Mouse (Mus musculus) gastrocnemius, postnatal 4 days (tissue): ENCODE results near the gene Myh9. TPM values are rescaled to one million over a fixed set of nuclear protein-coding genes. Genes with fewer than 3 reads are reported as not detected.
"Not testable (repeated sequence)": the region's sequence is repeated elsewhere in the genome, so short reads cannot be mapped to it uniquely, and the experiment has no call there.

Source experiments
- DNase-seq, 2 experiments: peaks; one replicate each; pipeline ENCODE4 v3.0.0; 2021 to 2022; ENCODE audit warnings: low spot score in 2 of 2, mixed read lengths in 2 of 2
- total RNA-seq, 2 experiments: library from RNA; stranded (reverse); gene quantifications; 2 replicates each; pipeline ENCODE4 v1.2.3; 2021

Myh9 gene
- total RNA-seq, 2 experiments from 2014 or later = 171 to 187 TPM

GRCm38 (mm10) chr15:77727745-77728144 is 114.2 kb downstream of the Myh9 start:
- not testable (repeated sequence) for DNase-seq

GRCm38 (mm10) chr15:77727139-77727538 is 114.8 kb downstream of the Myh9 start:
- DNase-seq = not testable (repeated sequence)

GRCm38 (mm10) chr15:77725393-77726020 is 116.5 kb downstream of the Myh9 start:
- DNase-seq = not testable (repeated sequence)

DNA sequence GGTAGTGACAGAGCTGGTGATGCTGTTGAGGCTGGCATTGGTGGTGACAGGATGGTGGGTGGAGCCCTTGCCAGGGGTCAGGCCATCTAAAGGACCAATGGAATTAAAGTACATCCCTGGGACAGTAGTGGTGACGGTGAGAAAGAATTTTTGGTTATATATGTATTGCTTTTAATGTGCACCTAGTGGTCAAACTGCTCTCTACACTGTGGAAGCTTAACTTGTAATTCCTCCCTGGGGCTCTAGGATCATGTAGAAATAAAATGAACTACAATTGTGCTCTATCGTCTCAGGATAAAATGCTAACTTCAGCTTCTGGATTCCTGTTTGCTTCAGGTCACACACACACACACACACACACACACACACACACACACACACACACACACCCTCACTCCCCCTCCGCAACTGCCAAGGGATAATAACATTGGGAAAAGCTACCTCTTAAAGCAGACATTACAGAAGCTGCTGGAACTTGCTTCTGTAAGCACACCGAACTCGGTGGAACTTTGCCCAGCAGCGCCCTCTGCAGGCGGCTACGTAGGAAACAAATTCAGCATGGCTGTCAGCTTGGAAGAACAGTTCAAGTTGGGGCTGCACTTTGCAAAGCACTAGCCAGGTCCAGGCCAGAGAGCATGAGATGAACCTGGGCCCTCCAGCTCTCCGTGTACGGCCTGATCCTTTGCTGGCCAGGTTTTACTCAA is 117.6 kb downstream of the Myh9 start:
- DNase-seq = not testable (repeated sequence)

DNA sequence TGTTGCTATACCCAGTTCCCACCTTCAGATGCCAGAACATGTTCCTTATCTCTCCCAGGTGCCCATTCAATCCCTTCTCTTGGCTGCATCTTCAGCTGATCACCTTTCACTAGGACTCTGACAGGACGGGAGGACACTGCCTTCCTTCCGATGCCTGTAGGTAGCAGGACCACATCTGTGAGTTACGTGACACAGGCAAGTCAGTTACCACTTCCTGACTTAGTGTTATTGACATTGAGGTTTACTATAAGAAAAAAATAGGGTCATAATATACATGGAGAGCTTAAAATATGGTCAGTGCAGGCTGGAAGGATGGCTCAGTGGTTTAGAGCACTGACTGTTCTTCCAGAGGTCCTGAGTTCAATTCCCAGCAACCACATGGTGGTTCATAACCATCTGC is 120.5 kb downstream of the Myh9 start:
- DNase-seq = not testable (repeated sequence)

DNA sequence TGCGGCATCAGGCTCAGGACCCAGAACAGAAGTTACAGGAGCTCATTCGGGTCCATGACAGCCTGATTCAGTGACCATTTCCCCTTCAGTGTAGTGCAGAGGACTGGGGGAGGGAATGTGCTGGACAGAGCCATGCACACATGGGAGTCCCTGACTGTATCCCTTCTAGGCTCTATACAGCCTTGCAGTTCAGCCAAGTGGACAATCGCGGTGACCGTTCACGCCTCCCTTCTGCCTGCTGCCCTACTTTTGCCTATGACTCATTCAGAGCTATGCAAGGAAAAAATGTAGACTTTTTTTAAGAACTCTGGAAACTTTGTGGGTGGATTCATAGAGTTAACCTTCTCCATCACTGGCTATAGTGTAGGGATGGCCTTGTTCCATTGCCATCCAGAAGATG is 123.7 kb downstream of the Myh9 start:
- DNase-seq = not testable (repeated sequence)

Other genes starting within 250 kb of the Myh9 start
- under 1 TPM; 0.18 to 0.20 TPM for gene Apol10b, start 246.1 kb downstream of the Myh9 start, total RNA-seq
- gene Gm36245, start 242.9 kb downstream of the Myh9 start, total RNA-seq = not detected
- not detected for gene Apol11b, start 198.9 kb downstream of the Myh9 start, total RNA-seq
- under 1 TPM in 1 of 2 experiments, not detected in 1; 0.20 TPM for gene Apol7e, start 143.3 kb downstream of the Myh9 start, total RNA-seq
- not detected for gene Apol9b, start 113.1 kb downstream of the Myh9 start, total RNA-seq
- gene Apol8, start 85.2 kb downstream of the Myh9 start, total RNA-seq = under 1 TPM in 1 of 2 experiments, not detected in 1; 0.21 TPM
- 100 to 1,000 TPM; 152 to 157 TPM for gene Txn2, start 86.8 kb upstream of the Myh9 start, total RNA-seq
- 1 to 10 TPM; 1.4 to 1.5 TPM for gene Foxred2, start 114.5 kb upstream of the Myh9 start, total RNA-seq
- gene Eif3d, start 128.6 kb upstream of the Myh9 start, total RNA-seq = 100 to 1,000 TPM; 115 to 120 TPM